Mouse (Mus musculus): ENCODE measurements around the gene Cep85l.

Cep85l gene

DNA sequence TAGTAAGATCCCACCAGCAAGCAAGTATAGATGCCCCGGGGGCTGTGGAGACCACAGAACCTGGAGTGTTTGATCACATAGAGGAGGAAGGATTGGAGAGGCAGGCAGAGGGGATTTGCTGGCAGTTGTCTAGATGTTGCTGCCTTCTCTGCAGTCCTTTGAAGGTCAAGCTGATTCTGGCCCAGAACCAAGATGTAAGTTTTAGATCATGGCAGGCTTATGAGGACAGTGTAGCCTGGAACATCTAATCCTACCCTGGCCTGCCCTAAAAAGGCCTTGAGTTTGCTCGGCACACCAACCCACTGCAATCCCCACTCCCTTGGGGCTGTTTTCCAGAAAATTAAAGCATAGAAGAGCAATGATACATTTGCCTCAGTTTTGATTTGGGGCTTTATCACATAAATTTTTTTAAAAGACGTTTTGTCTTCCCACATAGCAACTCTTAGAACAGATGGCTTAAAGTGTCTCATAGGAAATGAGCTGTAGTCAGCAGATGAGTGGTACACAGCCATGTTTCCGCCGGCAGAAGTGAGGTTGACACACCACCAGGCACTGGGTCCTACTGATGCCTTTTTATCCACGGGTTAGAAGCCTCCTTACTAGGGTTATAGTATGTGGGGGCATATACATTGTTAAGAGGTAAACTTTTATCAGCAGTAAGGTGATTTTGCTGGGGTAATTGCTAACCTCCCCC is 8.6 kb upstream of the Cep85l start:
- no peak for DNase-seq

GRCm38 (mm10) chr10:53385438-53385837 is 5.7 kb upstream of the Cep85l start:
- no peak for DNase-seq

DNA sequence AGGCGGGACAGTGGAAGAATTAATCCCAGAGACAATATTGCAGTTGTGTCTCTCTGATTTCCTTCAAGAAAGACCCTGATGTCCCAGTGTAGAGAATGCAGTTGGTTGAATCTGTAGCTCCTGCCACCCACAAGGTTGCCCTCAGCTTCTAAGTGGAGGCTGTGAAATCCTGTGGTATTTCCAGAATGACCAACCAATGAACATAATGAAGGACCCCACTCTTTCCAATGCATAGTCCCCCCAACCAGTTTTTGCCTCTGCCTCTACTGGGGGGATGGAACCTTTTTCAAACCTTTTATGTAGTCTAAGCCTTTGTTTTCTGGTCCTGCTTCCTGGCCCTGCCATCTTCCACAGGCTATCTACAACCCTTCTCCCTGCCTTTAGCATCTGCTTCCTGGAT is 5.1 kb upstream of the Cep85l start:
- DNase-seq = no peak

- no peak for DNase-seq
These were observed 3.1 kb upstream of the Cep85l start for GRCm38 (mm10) chr10:53382696-53383365.

- DNase-seq = no peak
These were observed 602 bp downstream of the Cep85l start for GRCm38 (mm10) chr10:53378981-53379708.

- no peak for DNase-seq
These were observed 1.5 kb downstream of the Cep85l start for GRCm38 (mm10) chr10:53378296-53378695.

- no peak for DNase-seq
These were observed 2.7 kb downstream of the Cep85l start for GRCm38 (mm10) chr10:53377096-53377495.

DNA sequence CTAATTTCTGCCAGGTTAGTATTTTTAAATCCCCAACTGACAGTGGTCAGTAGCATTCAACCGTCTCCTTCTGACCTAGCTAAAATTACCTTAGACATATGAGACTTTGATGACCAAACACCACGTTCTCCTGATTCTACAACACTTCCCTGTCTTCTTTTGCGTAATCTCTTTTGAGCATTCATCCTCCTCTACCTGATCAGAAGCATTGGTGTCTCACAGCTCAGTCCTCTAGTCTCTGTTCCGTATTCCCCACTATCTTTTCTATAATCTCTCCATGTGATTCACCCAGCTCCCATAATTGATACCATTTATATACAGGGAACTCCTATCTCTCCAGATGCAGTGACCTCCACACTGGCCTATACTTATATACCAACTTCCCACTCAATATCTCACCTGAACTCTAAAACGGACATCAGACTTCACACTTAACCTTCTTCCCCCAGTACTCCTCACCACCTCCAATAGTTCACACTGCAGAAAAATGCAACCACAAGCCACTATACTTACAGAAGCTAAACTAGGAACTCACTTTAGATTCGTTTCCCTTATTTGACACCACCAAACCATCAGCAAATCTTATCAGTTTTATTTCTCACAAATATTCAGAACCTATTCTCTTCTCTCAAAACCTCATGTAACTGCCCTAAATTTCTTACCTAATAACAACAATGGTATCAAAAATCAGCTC is 5.7 kb downstream of the Cep85l start:
- DNase-seq = no peak

GRCm38 (mm10) chr10:53367265-53367664 is 12.5 kb downstream of the Cep85l start:
- DNase-seq = no peak

DNA sequence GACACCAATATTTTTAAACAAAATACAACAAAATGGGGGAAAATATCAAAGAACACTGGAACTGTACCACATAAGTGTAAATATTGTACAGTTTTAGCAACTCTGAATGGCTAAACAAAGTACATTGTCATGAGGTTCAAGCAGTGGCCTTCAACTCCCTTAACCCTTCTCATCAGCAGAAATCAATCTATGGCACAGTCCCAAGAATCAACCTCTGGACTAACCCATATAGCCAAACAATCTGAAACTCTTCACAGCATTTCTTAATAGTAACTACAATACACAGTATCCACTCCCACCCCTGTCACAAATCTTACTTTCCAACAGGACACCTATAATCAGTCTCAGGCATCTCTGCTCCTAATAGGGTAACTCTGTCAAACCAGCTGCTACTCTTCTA is 15.4 kb downstream of the Cep85l start:
- no peak for DNase-seq

DNA sequence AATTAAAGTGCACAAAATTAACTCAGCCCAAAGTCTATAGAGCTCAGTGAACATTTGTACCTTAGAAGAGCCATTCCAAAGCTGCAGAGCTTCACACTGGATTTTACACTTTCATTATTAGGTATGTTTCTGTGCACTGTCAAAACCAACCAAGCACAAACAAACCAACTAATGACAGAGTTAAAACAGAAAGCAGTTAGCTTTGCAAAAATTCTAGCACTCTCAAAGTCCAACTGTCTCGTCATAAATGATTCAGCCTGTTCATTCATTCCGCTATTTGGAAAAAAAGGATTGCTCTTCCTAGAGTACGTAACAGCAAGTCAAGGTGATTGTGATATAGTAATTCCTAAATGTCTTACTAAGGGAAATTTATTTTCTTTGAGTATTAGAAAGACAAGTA is 20.7 kb downstream of the Cep85l start:
- no peak for DNase-seq

- DNase-seq = no peak
These were observed 26.1 kb downstream of the Cep85l start for GRCm38 (mm10) chr10:53353665-53354064.

DNA sequence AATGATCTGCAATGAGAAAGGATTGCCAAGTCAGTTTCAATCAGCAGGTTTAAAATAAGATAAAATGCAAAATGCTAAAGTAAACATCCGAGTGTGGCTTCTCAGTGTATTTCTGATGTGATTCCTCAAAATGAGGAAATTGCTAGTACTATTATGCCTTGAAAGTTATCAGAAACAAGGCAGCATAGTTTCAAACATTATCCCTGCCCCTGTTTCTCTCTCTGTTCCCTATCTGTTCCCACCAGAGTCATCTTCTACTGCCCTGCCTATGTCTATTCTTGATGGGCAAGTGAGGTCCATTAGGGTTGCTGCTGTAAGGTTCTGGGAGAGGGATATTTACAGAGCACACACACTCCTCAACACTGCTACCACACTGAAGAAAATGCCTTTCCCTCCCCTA is 30.5 kb downstream of the Cep85l start:
- DNase-seq = no peak

- peak; percentile 10 to 14 for DNase-seq
These were observed 31.7 kb downstream of the Cep85l start for GRCm38 (mm10) chr10:53347787-53348755.

DNA sequence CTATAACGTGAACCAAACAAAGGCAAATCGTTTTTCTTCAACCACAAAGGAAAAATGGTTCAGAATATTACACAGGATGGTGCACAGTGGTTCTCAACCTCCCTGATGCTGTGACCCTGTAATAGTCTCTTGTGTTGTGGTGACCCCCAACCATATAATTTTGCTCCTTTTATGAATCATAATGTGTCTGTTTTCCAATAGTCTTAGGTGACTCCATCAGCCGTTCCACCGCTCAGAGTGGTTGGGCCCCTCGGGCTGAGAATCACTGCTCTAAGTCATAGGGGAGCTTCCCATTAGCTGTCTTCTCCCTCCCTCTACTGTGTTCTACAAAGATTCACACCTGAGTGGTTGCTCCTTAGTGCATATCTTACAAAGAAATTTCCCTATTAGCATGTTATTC is 32.8 kb downstream of the Cep85l start:
- DNase-seq = no peak

GRCm38 (mm10) chr10:53346506-53346905 is 33.2 kb downstream of the Cep85l start:
- DNase-seq = peak; percentile 11 to 19

DNA sequence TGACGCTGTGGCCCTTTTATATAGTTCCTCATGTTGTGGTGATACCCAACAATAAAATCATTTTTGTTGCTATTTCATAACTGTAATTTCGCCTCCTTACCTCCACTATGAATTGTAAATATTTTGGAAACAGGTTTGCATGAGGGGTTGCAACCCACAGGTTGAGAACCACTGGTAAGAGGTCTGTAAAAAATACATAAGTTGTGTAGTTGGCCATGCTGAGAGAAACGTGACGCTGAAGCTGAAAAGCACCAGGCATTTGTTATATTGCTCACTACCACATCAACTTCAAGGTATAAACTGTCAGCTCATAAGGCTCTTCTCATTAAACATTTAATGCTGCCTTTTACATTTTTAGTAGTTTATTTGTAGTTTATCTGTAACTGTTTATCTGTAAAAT is 34.2 kb downstream of the Cep85l start:
- DNase-seq = no peak

DNA sequence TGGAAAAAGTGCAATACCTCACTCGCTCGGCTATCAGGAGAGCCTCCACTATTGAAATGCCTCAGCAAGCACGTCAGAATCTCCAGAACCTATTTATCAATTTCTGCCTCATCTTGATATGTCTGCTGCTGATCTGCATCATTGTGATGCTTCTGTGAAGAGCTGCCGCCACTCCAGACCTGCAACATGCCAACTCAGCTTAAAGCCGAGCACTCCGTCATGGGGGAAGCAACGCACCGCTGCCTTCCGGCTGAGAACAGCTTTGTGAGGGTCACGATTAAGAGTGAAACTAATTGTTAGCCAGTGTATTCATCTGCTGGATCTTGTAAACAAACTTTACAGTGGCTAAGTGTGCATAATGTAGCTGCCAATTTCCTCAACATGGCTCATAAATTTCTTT is 35.9 kb downstream of the Cep85l start:
- no peak for DNase-seq

GRCm38 (mm10) chr10:53343384-53343783 is 36.4 kb downstream of the Cep85l start:
- DNase-seq = no peak

GRCm38 (mm10) chr10:53342166-53342728 is 37.5 kb downstream of the Cep85l start:
- DNase-seq = no peak

DNA sequence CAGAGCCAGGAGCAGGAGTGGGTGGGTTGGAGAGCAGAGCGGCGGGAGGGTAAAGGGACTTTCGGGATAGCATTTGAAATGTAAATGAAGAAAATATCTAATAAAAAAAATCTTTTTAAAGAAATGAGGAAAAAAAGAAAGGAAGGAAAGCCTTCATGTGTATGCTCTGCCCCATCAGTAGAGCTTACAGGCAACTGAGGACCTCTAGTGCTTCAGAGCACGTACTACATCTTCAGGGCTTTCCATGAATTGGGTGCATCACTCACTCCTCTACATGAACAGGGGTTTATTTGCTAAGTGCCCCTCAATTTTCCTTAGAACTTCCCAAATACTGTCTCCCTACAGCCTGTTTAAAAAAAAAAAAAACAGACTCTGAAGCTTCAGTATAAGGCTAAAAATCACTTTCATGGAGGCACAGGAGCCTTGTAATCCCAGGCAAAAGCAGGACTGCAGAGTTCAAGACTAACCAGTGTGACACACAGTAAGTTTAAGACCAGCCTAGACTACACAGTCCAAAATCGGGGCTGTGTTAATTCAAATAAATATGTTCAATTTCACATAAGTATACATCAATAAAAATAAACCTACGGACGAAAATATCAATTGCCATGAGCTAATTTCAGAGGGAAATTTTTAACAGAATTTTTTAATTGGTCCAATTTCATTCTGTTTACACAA is 38.3 kb downstream of the Cep85l start:
- DNase-seq = no peak
